Mouse (Mus musculus): ENCODE data around the gene Banp. TPM values are rescaled to one million over a fixed set of nuclear protein-coding genes. Genes with fewer than 3 reads are reported as not detected.

The Banp gene
- polyA plus RNA-seq, 1 experiment from 2014 or later, result 53.4 TPM

DNA sequence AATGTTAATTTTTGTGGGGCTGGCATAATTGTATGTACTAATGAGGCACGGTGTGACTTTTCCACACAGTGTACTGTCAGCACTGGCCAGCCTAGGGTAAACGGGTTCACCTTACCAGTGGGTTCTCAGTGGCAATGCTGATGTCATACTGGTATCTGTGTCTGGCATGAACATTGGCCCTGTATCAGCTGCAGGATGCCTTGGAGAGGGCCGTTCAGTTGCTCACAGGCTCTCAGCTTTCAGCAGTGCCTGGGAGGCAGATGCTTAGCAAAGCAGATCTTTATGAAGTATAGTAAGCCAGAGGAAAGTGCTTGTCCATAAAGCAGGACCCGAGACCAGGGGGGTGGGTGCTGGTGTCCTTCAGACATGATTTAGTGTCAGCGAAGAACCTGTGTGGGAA lies 16.6 kb downstream of the Banp start:
- DNase-seq (ENCODE audit: low spot score, missing footprints), result no peak
- H3K27ac ChIP-seq (ENCODE audit: low read depth, low read length), result no peak overlapping the region
- 79% methylated on average over 5 of the region's 5 CpGs for WGBS

DNA sequence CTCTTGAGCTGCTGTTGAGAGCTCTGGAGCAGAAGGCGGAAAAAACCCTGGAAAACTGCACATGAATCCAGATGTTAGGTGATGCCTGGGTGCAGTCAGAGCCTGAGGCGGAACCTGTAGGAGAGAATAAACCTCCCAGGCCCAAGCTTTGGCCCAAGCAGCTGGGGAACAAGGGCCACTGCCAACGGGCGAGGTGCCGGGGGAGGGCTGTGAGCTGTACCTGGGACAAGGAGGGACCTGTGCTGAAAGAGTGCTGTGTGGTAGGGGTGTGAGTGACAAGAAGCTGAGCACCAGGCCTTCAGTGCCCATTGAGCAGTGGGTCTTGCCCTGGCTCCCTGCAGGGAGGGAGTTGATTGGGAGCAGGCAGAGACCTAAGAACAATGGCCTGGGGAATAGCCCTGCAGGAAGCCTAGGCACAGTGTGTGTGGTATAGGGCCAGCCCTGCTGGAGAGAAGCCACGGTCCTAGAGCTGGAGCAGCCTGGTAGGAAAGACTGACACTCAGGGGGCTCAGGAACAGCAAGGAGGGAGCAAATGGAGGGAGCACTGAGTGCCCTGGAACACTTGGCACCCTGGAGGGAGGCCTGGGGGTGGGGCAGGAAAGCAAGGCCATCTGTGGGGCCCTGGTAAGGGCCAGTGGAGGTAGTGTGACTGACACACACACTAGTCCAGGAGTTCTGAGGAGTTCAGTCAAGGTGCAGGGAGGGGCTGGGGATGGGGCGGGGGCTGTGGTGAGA lies 17.3 kb downstream of the Banp start:
- peak overlapping the region; percentile 17; the same call in 1 of the 2 replicates for H3K9ac ChIP-seq (ENCODE audit: low read length)
- no peak overlapping the region for H3K4me3 ChIP-seq (ENCODE audit: low read depth, low read length)
- H3K27me3 ChIP-seq (ENCODE audit: control insufficient read depth, insufficient read depth, low read length), result no peaks in the 10 kb centered on the region
- WGBS, result 42% methylated on average over 7 of the region's 7 CpGs
- H3K9me3 ChIP-seq (ENCODE audit: control insufficient read depth, low read length), result no peaks in the 10 kb centered on the region
- no peak overlapping the region for H3K27ac ChIP-seq (ENCODE audit: low read depth, low read length)
- ATAC-seq (ENCODE audit: low FRiP score) (peak; percentile 46), DNase-seq (ENCODE audit: low spot score, missing footprints) (no peak)
- no peak overlapping the region for H3K4me2 ChIP-seq
- H3K36me3 ChIP-seq (ENCODE audit: control insufficient read depth, insufficient read depth, low read length), result no peaks in the 10 kb centered on the region
- peaks cover 20% of the 10 kb centered on the region for H3K4me1 ChIP-seq (ENCODE audit: control insufficient read depth, insufficient read depth, low read length)

More for the DNA sequence above, 16.6 kb downstream of the Banp start:
- no peak overlapping the region for H3K4me2 ChIP-seq
- H3K4me1 ChIP-seq (ENCODE audit: control insufficient read depth, insufficient read depth, low read length), result peaks cover 20% of the 10 kb centered on the region
- H3K9me3 ChIP-seq (ENCODE audit: control insufficient read depth, low read length), result no peaks in the 10 kb centered on the region
- no peak for ATAC-seq (ENCODE audit: low FRiP score)
- no peaks in the 10 kb centered on the region for H3K36me3 ChIP-seq (ENCODE audit: control insufficient read depth, insufficient read depth, low read length)
- H3K4me3 ChIP-seq (ENCODE audit: low read depth, low read length), result no peak overlapping the region
- H3K27me3 ChIP-seq (ENCODE audit: control insufficient read depth, insufficient read depth, low read length), result no peaks in the 10 kb centered on the region
- H3K9ac ChIP-seq (ENCODE audit: low read length), result no peak overlapping the region

- Histone ChIP-seq H3K9me3 (ENCODE audit: control insufficient read depth, low read length) (no peaks in the 10 kb centered on the region), H3K4me3 (ENCODE audit: low read depth, low read length) (no peak overlapping the region), H3K4me2 (no peak overlapping the region), H3K9ac (ENCODE audit: low read length) (no peak overlapping the region), H3K36me3 (ENCODE audit: control insufficient read depth, insufficient read depth, low read length) (no peaks in the 10 kb centered on the region), H3K4me1 (ENCODE audit: control insufficient read depth, insufficient read depth, low read length) (peaks cover 20% of the 10 kb centered on the region), H3K27me3 (ENCODE audit: control insufficient read depth, insufficient read depth, low read length) (no peaks in the 10 kb centered on the region), H3K27ac (ENCODE audit: low read depth, low read length) (no peak overlapping the region)
- no peak for ATAC-seq (ENCODE audit: low FRiP score)
- no peak for DNase-seq (ENCODE audit: low spot score, missing footprints)
- WGBS, result 41% methylated on average over 4 of the region's 4 CpGs
Observed at GRCm38 (mm10) chr8:121967977-121968376, 18.4 kb downstream of the Banp start.

GRCm38 (mm10) chr8:121968542-121968941 lies 19.0 kb downstream of the Banp start:
- no peak overlapping the region for H3K9ac ChIP-seq (ENCODE audit: low read length)
- peaks cover 20% of the 10 kb centered on the region for H3K4me1 ChIP-seq (ENCODE audit: control insufficient read depth, insufficient read depth, low read length)
- no peaks in the 10 kb centered on the region for H3K36me3 ChIP-seq (ENCODE audit: control insufficient read depth, insufficient read depth, low read length)
- ATAC-seq (ENCODE audit: low FRiP score) (no peak), DNase-seq (ENCODE audit: low spot score, missing footprints) (no peak)
- no peak overlapping the region for H3K27ac ChIP-seq (ENCODE audit: low read depth, low read length)
- no peak overlapping the region for H3K4me2 ChIP-seq
- 91% methylated on average over 4 of the region's 4 CpGs for WGBS
- no peak overlapping the region for H3K4me3 ChIP-seq (ENCODE audit: low read depth, low read length)
- no peaks in the 10 kb centered on the region for H3K9me3 ChIP-seq (ENCODE audit: control insufficient read depth, low read length)
- H3K27me3 ChIP-seq (ENCODE audit: control insufficient read depth, insufficient read depth, low read length), result no peaks in the 10 kb centered on the region

GRCm38 (mm10) chr8:121970225-121970624 lies 20.7 kb downstream of the Banp start:
- Histone ChIP-seq H3K9me3 (ENCODE audit: control insufficient read depth, low read length) (no peaks in the 10 kb centered on the region), H3K4me2 (no peak overlapping the region), H3K9ac (ENCODE audit: low read length) (no peak overlapping the region), H3K27ac (ENCODE audit: low read depth, low read length) (no peak overlapping the region), H3K27me3 (ENCODE audit: control insufficient read depth, insufficient read depth, low read length) (no peaks in the 10 kb centered on the region), H3K4me1 (ENCODE audit: control insufficient read depth, insufficient read depth, low read length) (peaks cover 20% of the 10 kb centered on the region), H3K36me3 (ENCODE audit: control insufficient read depth, insufficient read depth, low read length) (peaks cover 3% of the 10 kb centered on the region), H3K4me3 (ENCODE audit: low read depth, low read length) (no peak overlapping the region)
- 88% methylated on average over 8 of the region's 8 CpGs for WGBS
- ATAC-seq (ENCODE audit: low FRiP score) (no peak), DNase-seq (ENCODE audit: low spot score, missing footprints) (no peak)

DNA sequence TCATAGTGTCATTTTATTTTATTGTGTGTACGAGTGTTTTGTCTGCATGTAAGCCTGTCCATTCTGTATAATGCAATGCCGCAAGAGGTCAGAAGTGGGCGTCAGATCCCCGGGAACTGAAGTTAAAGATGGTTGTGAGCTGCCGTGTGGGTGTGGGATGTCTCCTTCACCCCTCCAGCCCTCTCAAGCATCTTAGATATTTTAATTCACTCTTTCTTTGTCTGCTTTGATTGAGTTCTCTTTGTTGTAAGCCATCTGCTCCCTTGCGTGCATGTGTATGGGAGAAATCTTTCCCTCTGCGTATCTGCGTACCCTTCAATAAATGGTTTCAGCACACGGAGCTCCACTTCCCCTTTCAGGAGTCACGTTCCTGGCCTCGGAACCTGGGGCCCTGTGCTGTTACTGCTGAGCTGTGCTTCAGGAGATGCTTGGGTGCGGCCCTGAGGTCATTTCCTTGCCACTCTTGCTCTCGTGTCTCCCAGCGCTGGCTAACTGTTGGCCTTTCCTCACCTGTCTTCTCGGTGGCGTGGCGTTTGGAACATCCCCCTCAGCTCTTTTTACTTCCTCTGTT lies 22.0 kb downstream of the Banp start:
- H3K36me3 ChIP-seq (ENCODE audit: control insufficient read depth, insufficient read depth, low read length), result peaks cover 10% of the 10 kb centered on the region
- H3K9ac ChIP-seq (ENCODE audit: low read length), result no peak overlapping the region
- no peak overlapping the region for H3K27ac ChIP-seq (ENCODE audit: low read depth, low read length)
- H3K27me3 ChIP-seq (ENCODE audit: control insufficient read depth, insufficient read depth, low read length), result no peaks in the 10 kb centered on the region
- H3K4me3 ChIP-seq (ENCODE audit: low read depth, low read length), result no peak overlapping the region
- H3K4me1 ChIP-seq (ENCODE audit: control insufficient read depth, insufficient read depth, low read length), result peaks cover 17% of the 10 kb centered on the region
- no peak overlapping the region for H3K4me2 ChIP-seq
- ATAC-seq (ENCODE audit: low FRiP score), result no peak
- DNase-seq (ENCODE audit: low spot score, missing footprints), result no peak
- WGBS, result 76% methylated on average over 17 of the region's 17 CpGs
- no peaks in the 10 kb centered on the region for H3K9me3 ChIP-seq (ENCODE audit: control insufficient read depth, low read length)

DNA sequence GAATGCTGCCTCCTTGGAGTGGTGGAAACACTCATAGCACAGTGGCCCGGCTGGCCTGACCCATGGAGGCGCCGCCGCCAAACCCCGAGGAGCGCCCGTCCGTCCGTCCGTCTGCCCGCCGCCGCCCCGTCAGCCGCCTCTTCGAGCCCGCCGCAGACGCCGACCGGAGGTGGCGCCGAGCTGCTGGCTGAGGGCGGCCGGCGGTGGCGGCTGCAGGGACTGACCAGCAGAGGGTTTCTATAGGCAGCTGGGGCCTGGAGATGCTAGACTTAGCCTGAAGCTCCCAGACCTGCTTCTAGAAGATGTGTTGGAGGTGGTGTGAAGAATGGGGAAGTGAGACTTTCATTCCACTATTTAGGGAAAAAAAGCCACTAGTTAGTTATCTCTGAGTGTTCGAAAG lies 24.4 kb downstream of the Banp start:
- WGBS, result 94% methylated on average over 28 of the region's 28 CpGs
- no peak overlapping the region for H3K27ac ChIP-seq (ENCODE audit: low read depth, low read length)
- no peak overlapping the region for H3K9ac ChIP-seq (ENCODE audit: low read length)
- H3K4me2 ChIP-seq, result no peak overlapping the region
- ATAC-seq (ENCODE audit: low FRiP score), result no peak
- H3K36me3 ChIP-seq (ENCODE audit: control insufficient read depth, insufficient read depth, low read length), result peaks cover 12% of the 10 kb centered on the region
- peaks cover 3% of the 10 kb centered on the region; the same call in 1 of the 2 replicates for H3K4me1 ChIP-seq (ENCODE audit: control insufficient read depth, insufficient read depth, low read length)
- H3K27me3 ChIP-seq (ENCODE audit: control insufficient read depth, insufficient read depth, low read length), result no peaks in the 10 kb centered on the region
- no peak for DNase-seq (ENCODE audit: low spot score, missing footprints)
- H3K4me3 ChIP-seq (ENCODE audit: low read depth, low read length), result no peak overlapping the region
- no peaks in the 10 kb centered on the region for H3K9me3 ChIP-seq (ENCODE audit: control insufficient read depth, low read length)

DNA sequence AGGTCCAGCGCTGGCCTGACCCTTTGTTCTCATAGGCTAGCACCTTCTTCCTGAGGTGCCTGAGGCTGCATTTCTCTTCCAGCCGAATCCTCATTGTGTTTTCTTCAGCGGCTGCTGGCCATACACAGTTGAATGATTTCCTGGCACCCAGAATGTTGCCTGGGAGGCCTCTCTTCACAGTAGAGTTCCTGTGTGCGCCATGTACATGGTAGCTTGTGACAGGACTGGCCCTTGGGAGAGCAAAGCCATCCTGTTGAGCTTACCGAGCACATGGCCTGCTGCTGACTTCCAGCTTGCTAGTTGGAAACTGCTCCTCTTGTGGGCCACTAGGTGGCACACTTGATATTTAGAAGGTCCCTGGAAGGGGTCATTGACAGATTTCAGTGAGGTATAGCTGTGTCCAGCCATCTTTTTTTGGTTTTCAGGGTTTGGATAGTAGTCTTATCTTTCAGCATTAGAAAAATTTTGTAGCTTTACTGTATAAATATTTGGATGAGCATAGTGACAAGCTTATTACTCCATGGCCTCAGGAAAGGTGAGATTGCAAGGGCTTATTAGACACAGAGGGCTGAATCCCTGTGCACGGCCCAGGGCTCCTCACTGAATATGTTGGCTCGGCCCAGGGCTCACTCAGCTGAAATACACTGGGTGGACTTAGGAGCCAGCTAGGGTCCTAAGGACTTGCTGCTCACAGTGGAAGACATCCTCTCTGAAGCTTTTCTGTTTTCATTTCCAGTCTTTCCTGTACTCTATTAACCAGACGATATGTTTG lies 28.5 kb downstream of the Banp start:
- Histone ChIP-seq H3K27me3 (ENCODE audit: control insufficient read depth, insufficient read depth, low read length) (no peaks in the 10 kb centered on the region), H3K36me3 (ENCODE audit: control insufficient read depth, insufficient read depth, low read length) (peaks cover 15% of the 10 kb centered on the region), H3K9ac (ENCODE audit: low read length) (no peak overlapping the region), H3K4me2 (no peak overlapping the region), H3K4me3 (ENCODE audit: low read depth, low read length) (no peak overlapping the region), H3K27ac (ENCODE audit: low read depth, low read length) (no peak overlapping the region), H3K9me3 (ENCODE audit: control insufficient read depth, low read length) (no peaks in the 10 kb centered on the region), H3K4me1 (ENCODE audit: control insufficient read depth, insufficient read depth, low read length) (no peaks in the 10 kb centered on the region)
- WGBS, result 72% methylated on average over 8 of the region's 8 CpGs
- ATAC-seq (ENCODE audit: low FRiP score) (no peak), DNase-seq (ENCODE audit: low spot score, missing footprints) (peak; percentile 89)

- ATAC-seq (ENCODE audit: low FRiP score), result no peak
- Histone ChIP-seq H3K4me2 (no peak overlapping the region), H3K9me3 (ENCODE audit: control insufficient read depth, low read length) (no peaks in the 10 kb centered on the region), H3K9ac (ENCODE audit: low read length) (no peak overlapping the region), H3K27ac (ENCODE audit: low read depth, low read length) (no peak overlapping the region), H3K27me3 (ENCODE audit: control insufficient read depth, insufficient read depth, low read length) (no peaks in the 10 kb centered on the region), H3K4me3 (ENCODE audit: low read depth, low read length) (no peak overlapping the region), H3K4me1 (ENCODE audit: control insufficient read depth, insufficient read depth, low read length) (no peaks in the 10 kb centered on the region), H3K36me3 (ENCODE audit: control insufficient read depth, insufficient read depth, low read length) (peaks cover 15% of the 10 kb centered on the region)
- 96% methylated on average over 13 of the region's 13 CpGs for WGBS
- DNase-seq (ENCODE audit: low spot score, missing footprints), result no peak
Observed at GRCm38 (mm10) chr8:121978670-121979069, 29.1 kb downstream of the Banp start.
